Mouse (Mus musculus): ENCODE results near the gene Ascc3. TPM values are rescaled to one million over a fixed set of nuclear protein-coding genes. Genes with fewer than 3 reads are reported as not detected.
A peak's percentile ranks its signal among the peaks of the same experiment; 100 is the strongest.

Ascc3 gene
- total RNA-seq (2015; ENCODE audit: low replicate concordance) (32.5 and 48.5 TPM in 2 replicates), total RNA-seq (2017; ENCODE audit: low replicate concordance) (31.3 and 38.3 TPM in 2 replicates)

- peak; percentile 96 for ATAC-seq (replicated peaks; ENCODE audit: low FRiP score, poor library complexity, severe bottlenecking)
Observed at GRCm38 (mm10) chr10:50592355-50593293, at the start of gene Ascc3. Gene Ascc3 (plus strand): TSS chr10:50592669.

DNA sequence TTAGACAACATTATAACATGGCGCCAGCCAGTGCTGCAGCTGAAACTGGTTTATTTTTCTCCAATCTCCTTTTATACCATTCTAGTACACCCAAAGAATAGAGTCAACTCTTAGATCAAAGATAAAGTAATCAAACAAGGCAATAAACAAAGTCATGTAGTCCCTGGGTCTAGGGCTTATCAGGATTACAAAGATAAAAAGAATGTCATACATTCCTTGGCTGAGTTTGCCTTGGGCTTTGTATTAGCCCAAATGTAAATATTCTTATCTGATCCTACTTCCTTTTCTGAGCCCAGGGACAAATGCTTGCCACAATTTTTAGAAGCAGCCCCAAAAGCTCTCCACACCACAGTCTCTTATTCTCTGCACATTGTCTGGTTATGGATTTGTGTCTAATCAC lies 7.7 kb upstream of the Ascc3 start:
- ATAC-seq (replicated peaks; ENCODE audit: low FRiP score, poor library complexity, severe bottlenecking) = no peak

- no peak for ATAC-seq (replicated peaks; ENCODE audit: low FRiP score, poor library complexity, severe bottlenecking)
Observed at GRCm38 (mm10) chr10:50586556-50586955, 5.9 kb upstream of the Ascc3 start.

GRCm38 (mm10) chr10:50593371-50593770 lies 902 bp downstream of the Ascc3 start:
- ATAC-seq (replicated peaks; ENCODE audit: low FRiP score, poor library complexity, severe bottlenecking) = no peak

- ATAC-seq (replicated peaks; ENCODE audit: low FRiP score, poor library complexity, severe bottlenecking) = no peak
Observed at GRCm38 (mm10) chr10:50595340-50595739, 2.9 kb downstream of the Ascc3 start.

DNA sequence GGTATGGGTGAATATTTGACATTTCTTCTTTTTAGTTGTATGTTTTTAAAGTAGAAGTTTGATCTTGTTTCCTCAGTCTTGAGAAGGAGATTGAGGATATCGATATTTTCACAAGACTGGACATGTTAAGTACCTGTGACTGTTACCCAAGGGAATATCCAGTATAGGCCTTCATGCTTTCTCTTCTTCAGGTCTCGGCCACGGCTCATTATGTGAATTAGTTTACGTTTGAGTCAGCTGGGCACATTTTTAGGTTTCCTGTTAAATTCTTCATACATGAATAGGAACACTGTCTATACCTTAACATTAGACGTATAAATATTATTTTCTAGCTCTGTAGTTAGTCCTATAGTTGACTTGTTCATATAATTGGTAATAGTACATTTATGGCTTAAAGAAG lies 12.4 kb downstream of the Ascc3 start:
- ATAC-seq (replicated peaks; ENCODE audit: low FRiP score, poor library complexity, severe bottlenecking) = no peak

GRCm38 (mm10) chr10:50613840-50614239 lies 21.4 kb downstream of the Ascc3 start:
- no peak for ATAC-seq (replicated peaks; ENCODE audit: low FRiP score, poor library complexity, severe bottlenecking)

GRCm38 (mm10) chr10:50625874-50626273 lies 33.4 kb downstream of the Ascc3 start:
- ATAC-seq (replicated peaks; ENCODE audit: low FRiP score, poor library complexity, severe bottlenecking) = no peak

- no peak for ATAC-seq (replicated peaks; ENCODE audit: low FRiP score, poor library complexity, severe bottlenecking)
Observed at GRCm38 (mm10) chr10:50639607-50640006, 47.1 kb downstream of the Ascc3 start.

GRCm38 (mm10) chr10:50650612-50651011 lies 58.1 kb downstream of the Ascc3 start:
- no peak for ATAC-seq (replicated peaks; ENCODE audit: low FRiP score, poor library complexity, severe bottlenecking)

DNA sequence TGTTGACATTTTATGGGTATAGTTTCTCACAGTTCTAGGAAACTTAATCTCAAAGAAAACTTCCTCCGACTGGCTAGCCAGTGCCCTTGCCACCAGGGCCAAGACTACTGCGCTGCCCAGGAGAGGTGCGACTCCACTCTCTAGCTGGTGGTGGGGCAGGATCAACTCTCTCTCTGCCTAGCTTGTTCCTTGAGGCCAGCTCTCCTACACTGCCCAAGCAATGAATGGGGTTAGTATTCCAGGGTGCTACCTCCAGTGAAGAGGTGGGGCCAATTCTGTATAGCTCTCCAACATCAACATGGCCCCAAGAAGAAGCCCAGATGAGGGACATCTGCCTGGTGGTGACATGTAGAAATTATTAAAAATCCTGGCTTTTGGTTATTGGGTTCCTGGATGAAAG lies 61.1 kb downstream of the Ascc3 start:
- ATAC-seq (replicated peaks; ENCODE audit: low FRiP score, poor library complexity, severe bottlenecking) = no peak

DNA sequence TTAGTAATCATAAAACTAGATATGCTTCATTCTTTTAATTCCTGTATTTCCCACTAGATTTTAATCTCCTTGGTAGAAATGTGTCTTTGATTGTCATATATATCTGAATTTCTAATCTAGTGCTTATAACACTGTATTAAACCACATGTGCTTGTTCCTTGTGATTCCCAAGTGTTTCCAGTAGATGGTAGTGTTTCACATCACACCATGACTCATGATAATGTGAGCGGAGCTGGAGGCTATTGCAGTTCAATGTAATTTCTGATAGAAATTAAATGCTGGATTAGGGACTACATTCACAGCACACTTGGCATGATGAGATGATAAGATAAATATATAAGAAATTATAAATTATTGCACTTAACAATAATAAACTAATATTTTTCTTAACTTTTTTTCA lies 64.9 kb downstream of the Ascc3 start:
- peak; percentile 88 for ATAC-seq (replicated peaks; ENCODE audit: low FRiP score, poor library complexity, severe bottlenecking)

GRCm38 (mm10) chr10:50671517-50671916 lies 79.0 kb downstream of the Ascc3 start:
- ATAC-seq (replicated peaks; ENCODE audit: low FRiP score, poor library complexity, severe bottlenecking) = no peak

GRCm38 (mm10) chr10:50690324-50690723 lies 97.9 kb downstream of the Ascc3 start:
- no peak for ATAC-seq (replicated peaks; ENCODE audit: low FRiP score, poor library complexity, severe bottlenecking)

GRCm38 (mm10) chr10:50698836-50699433 lies 106.5 kb downstream of the Ascc3 start:
- ATAC-seq (replicated peaks; ENCODE audit: low FRiP score, poor library complexity, severe bottlenecking) = peak; percentile 81

GRCm38 (mm10) chr10:50701736-50702135 lies 109.3 kb downstream of the Ascc3 start:
- peak; percentile 86 for ATAC-seq (replicated peaks; ENCODE audit: low FRiP score, poor library complexity, severe bottlenecking)

- ATAC-seq (replicated peaks; ENCODE audit: low FRiP score, poor library complexity, severe bottlenecking) = no peak
Observed at GRCm38 (mm10) chr10:50702361-50702760, 109.9 kb downstream of the Ascc3 start.

- ATAC-seq (replicated peaks; ENCODE audit: low FRiP score, poor library complexity, severe bottlenecking) = no peak
Observed at GRCm38 (mm10) chr10:50704202-50704601, 111.7 kb downstream of the Ascc3 start.

DNA sequence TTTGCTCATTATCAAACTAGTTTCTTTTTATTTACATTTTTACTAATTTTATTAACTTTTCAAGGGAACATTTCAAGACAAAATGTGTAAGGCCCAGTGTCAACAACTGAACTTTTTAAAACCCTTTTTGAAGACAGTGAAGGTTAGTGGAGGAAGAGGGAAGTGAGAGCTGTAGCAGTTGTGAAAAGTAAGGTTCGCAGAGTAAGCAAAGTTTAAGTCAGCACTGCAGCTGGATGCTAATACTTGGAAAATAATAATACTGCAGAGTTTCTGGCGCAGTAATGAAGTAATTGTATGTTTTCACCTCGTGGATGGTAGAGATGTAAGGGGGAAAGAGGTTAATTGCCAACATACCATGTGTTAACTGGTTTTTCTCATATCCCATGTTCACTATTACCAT lies 112.4 kb downstream of the Ascc3 start:
- no peak for ATAC-seq (replicated peaks; ENCODE audit: low FRiP score, poor library complexity, severe bottlenecking)

- no peak for ATAC-seq (replicated peaks; ENCODE audit: low FRiP score, poor library complexity, severe bottlenecking)
Observed at GRCm38 (mm10) chr10:50711286-50711685, 118.8 kb downstream of the Ascc3 start.

- no peak for ATAC-seq (replicated peaks; ENCODE audit: low FRiP score, poor library complexity, severe bottlenecking)
Observed at GRCm38 (mm10) chr10:50711765-50712164, 119.3 kb downstream of the Ascc3 start.

Measured in erythroblast, adult 5-6 weeks (primary cell).